Mouse (Mus musculus): Measurements from ENCODE around the gene Ccdc69.

GRCm38 (mm10) chr11:55106636-55107035 lies 28.7 kb upstream of the Ccdc69 start:
- no peak for TF ChIP-seq POLR2A (IDR thresholded peaks at IDR 0.05; ENCODE audit: low read depth, low read length)
- TF ChIP-seq CTCF (IDR thresholded peaks at IDR 0.05; ENCODE audit: borderline replicate concordance, insufficient read depth, low read length), result no peak

All from embryonic fibroblast, embryonic 13.5 days (primary cell).